Mouse (Mus musculus): ENCODE results near the gene Galnt17. TPM values are rescaled to one million over a fixed set of nuclear protein-coding genes. Genes with fewer than 3 reads are reported as not detected.

Galnt17 gene
- polyA plus RNA-seq, 1 experiment from 2014 or later = 0.08 TPM

DNA sequence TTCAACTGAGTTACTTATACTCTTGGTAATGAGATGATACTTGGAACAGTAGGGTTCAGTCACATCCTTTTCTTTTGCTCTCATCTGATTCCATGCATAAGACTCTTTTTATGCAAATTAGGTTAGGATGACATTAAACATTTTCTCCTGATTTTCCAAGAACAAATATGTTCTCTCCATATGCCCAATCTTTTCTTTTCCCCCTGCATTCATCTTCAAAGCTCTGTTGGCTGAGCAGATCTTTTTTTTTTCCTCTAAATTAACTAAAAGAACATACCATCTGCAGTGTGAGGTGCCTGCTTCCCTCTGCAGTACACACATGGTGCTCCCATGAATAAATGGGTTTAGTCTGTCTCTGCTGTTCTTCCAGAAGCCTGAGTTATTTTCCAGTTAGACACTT lies 173.5 kb downstream of the Galnt17 start:
- H3K9ac ChIP-seq (replicated peaks; ENCODE audit: low read depth) = no peak overlapping the region
- H3K27ac ChIP-seq (ENCODE audit: low read length) = no peak overlapping the region
- no peak overlapping the region for H3K4me2 ChIP-seq (replicated peaks; ENCODE audit: low read depth, low read length)
- TF ChIP-seq CTCF (IDR thresholded peaks at IDR 0.05) (no peak), EP300 (IDR thresholded peaks at IDR 0.05) (no peak)
- no peaks in the 10 kb centered on the region for H3K4me1 ChIP-seq (ENCODE audit: insufficient read depth, low read depth, low read length)
- H3K27me3 ChIP-seq (replicated peaks; ENCODE audit: insufficient read depth, low read length) = no peaks in the 10 kb centered on the region
- no peaks in the 10 kb centered on the region for H3K9me3 ChIP-seq (ENCODE audit: low read length)
- no peaks in the 10 kb centered on the region for H3K36me3 ChIP-seq (ENCODE audit: insufficient read depth, low read length)
- ATAC-seq (no peak), DNase-seq (ENCODE audit: low spot score) (no peak)
- H3K4me3 ChIP-seq (ENCODE audit: low read depth, low read length) = no peak overlapping the region

DNA sequence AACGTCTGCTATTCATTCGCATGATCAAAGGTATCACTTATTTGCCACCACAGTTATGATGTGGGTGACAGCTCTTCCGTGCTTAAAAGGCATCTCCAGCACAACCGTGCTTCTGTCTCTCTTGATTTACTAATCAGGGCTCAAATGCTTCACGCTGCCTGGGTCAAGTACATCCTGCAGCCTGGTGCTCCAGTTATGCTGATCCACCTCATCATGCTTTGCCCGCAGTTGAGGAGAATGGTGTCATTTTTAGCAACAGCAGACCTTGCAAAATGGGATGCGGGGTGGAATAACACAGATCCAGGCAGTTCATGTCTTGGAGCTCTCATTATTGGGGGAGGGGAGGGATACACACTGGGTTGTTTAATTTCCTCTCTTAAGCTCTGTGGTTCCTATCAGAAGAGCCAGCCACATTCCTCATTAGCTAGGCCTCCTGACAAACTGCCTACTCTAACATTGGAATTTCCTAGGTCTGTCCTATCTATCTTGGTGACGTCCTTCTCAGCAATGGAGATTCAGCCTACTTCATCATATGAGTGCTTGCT lies 187.9 kb downstream of the Galnt17 start:
- Histone ChIP-seq H3K9me3 (ENCODE audit: low read length) (no peaks in the 10 kb centered on the region), H3K9ac (replicated peaks; ENCODE audit: low read depth) (no peak overlapping the region), H3K4me1 (ENCODE audit: insufficient read depth, low read depth, low read length) (no peaks in the 10 kb centered on the region), H3K27me3 (replicated peaks; ENCODE audit: insufficient read depth, low read length) (no peaks in the 10 kb centered on the region), H3K36me3 (ENCODE audit: insufficient read depth, low read length) (no peaks in the 10 kb centered on the region), H3K27ac (ENCODE audit: low read length) (no peak overlapping the region), H3K4me3 (ENCODE audit: low read depth, low read length) (no peak overlapping the region), H3K4me2 (replicated peaks; ENCODE audit: low read depth, low read length) (no peak overlapping the region)
- no peak for DNase-seq (ENCODE audit: low spot score)
- TF ChIP-seq EP300 (IDR thresholded peaks at IDR 0.05) = no peak
- TF ChIP-seq CTCF (IDR thresholded peaks at IDR 0.05) = no peak
- 64% methylated on average over 8 of the region's 8 CpGs for WGBS
- no peak for ATAC-seq

DNA sequence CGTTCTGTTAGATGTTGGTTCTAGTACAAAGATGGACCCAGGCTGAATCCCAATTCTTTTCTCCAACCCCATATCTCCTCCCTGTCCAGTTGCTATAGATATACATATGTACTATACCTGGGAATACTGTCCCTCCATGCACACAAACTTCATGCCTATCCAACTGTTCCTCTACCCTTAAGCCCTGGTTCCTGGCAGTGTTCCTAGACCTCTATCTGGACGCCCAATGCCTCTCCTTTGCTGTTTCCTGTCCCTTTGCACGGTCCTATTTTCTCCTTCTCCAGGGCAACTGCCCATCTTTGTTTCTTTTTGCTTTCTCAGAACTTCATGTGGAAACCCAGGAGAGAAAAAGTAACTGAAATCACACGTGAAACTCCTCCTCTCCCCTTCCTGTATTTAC lies 188.4 kb downstream of the Galnt17 start:
- Histone ChIP-seq H3K9ac (replicated peaks; ENCODE audit: low read depth) (no peak overlapping the region), H3K36me3 (ENCODE audit: insufficient read depth, low read length) (no peaks in the 10 kb centered on the region), H3K27me3 (replicated peaks; ENCODE audit: insufficient read depth, low read length) (no peaks in the 10 kb centered on the region), H3K4me3 (ENCODE audit: low read depth, low read length) (no peak overlapping the region), H3K27ac (ENCODE audit: low read length) (no peak overlapping the region), H3K4me2 (replicated peaks; ENCODE audit: low read depth, low read length) (no peak overlapping the region), H3K4me1 (ENCODE audit: insufficient read depth, low read depth, low read length) (no peaks in the 10 kb centered on the region), H3K9me3 (ENCODE audit: low read length) (no peaks in the 10 kb centered on the region)
- no peak for DNase-seq (ENCODE audit: low spot score)
- TF ChIP-seq CTCF (IDR thresholded peaks at IDR 0.05) (no peak), EP300 (IDR thresholded peaks at IDR 0.05) (no peak)
- ATAC-seq = no peak
- 63% methylated on average over 4 of the region's 4 CpGs for WGBS

DNA sequence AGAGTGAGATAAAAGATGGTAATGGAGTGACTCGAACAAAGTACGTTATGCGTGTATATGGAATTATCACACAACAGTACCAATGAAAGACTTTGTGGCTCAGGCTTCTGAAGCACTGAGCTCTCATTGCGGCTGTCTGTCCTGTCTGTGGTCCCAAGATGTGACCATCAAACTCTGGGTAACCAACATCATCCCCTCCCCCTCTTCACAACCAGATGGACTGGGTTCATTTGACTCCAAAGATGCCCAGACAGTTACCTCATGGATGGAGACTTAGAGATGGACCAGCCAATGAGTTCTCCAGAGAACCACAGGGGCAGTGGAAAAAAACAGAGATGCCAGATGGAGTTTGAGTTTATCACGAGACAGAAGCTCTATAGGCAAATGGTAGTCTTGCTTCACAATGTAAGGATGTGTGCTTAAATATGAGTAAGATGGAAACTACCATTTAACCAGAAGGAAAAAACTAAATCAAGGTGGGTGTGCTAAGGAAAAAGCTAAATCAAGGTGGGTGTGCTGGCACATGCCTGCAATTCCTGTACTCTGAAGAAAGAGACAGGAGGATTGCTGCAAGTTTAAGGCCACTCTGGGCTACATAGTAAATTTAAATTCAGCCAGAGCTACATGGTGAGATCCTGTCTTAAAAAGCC lies 190.8 kb downstream of the Galnt17 start:
- H3K27ac ChIP-seq (ENCODE audit: low read length) = no peak overlapping the region
- H3K4me3 ChIP-seq (ENCODE audit: low read depth, low read length) = no peak overlapping the region
- DNase-seq (ENCODE audit: low spot score) (no peak), ATAC-seq (no peak)
- no peaks in the 10 kb centered on the region for H3K9me3 ChIP-seq (ENCODE audit: low read length)
- H3K4me1 ChIP-seq (ENCODE audit: insufficient read depth, low read depth, low read length) = no peaks in the 10 kb centered on the region
- H3K27me3 ChIP-seq (replicated peaks; ENCODE audit: insufficient read depth, low read length) = no peaks in the 10 kb centered on the region
- no peak overlapping the region for H3K9ac ChIP-seq (replicated peaks; ENCODE audit: low read depth)
- H3K4me2 ChIP-seq (replicated peaks; ENCODE audit: low read depth, low read length) = no peak overlapping the region
- TF ChIP-seq EP300 (IDR thresholded peaks at IDR 0.05) (no peak), CTCF (IDR thresholded peaks at IDR 0.05) (no peak)
- H3K36me3 ChIP-seq (ENCODE audit: insufficient read depth, low read length) = no peaks in the 10 kb centered on the region
- WGBS = 84% methylated on average over 5 of the region's 5 CpGs

DNA sequence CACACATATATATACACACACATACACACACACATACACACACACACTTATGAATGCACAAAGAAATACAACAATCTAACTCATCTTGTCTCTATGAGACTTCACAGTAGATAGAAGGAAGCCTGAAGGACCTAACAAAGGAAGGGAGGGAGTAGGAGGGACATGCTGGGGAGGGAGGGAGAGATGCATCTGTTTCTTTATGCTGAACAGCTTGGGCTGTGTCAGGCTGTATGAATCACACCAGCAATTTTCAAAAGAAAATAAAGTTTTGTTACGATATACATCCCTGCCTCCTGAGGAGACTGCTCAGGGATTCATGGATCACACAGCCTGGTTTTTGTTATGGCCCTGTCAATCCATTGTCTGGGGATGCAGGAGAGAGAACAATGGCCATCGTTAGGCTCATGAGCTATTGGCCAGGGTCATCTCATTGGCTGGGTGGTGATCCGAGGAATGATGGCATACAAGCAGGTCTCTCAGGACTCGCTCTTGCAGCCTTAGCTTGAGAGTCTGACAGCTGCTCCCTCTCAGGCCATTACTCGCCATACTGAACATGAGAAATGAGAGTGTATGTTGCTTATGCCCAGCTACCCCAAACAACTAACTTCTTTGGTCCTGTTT lies 194.3 kb downstream of the Galnt17 start:
- no peak overlapping the region for H3K4me3 ChIP-seq (ENCODE audit: low read depth, low read length)
- DNase-seq (ENCODE audit: low spot score) (no peak), ATAC-seq (no peak)
- H3K27ac ChIP-seq (ENCODE audit: low read length) = no peak overlapping the region
- no peak for TF ChIP-seq EP300 (IDR thresholded peaks at IDR 0.05)
- no peak for TF ChIP-seq CTCF (IDR thresholded peaks at IDR 0.05)
- no peak overlapping the region for H3K9ac ChIP-seq (replicated peaks; ENCODE audit: low read depth)
- no peaks in the 10 kb centered on the region for H3K27me3 ChIP-seq (replicated peaks; ENCODE audit: insufficient read depth, low read length)
- H3K4me1 ChIP-seq (ENCODE audit: insufficient read depth, low read depth, low read length) = no peaks in the 10 kb centered on the region
- no peak overlapping the region for H3K4me2 ChIP-seq (replicated peaks; ENCODE audit: low read depth, low read length)
- no peaks in the 10 kb centered on the region for H3K9me3 ChIP-seq (ENCODE audit: low read length)
- 69% methylated on average over 5 of the region's 5 CpGs for WGBS
- H3K36me3 ChIP-seq (ENCODE audit: insufficient read depth, low read length) = no peaks in the 10 kb centered on the region

DNA sequence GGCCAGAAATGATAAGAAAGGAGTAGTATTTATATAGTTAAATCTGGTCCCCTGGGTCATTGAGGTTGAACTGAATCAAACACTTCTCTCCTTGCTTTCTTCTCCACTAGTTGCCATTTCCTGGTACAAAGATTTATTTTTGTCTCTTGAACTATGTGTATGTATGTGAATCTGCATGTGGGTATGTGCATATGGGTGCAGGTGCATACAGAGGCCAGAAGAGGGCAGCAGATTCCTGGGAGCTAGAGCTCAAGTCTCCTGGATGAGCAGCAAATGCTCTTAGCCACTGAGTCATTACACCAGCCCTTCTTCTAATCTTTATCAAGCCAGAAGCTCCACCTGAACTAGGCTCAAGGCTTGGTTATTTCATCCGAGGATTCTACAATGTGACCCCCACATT lies 201.1 kb downstream of the Galnt17 start:
- Histone ChIP-seq H3K36me3 (ENCODE audit: insufficient read depth, low read length) (no peaks in the 10 kb centered on the region), H3K9me3 (ENCODE audit: low read length) (no peaks in the 10 kb centered on the region), H3K4me1 (ENCODE audit: insufficient read depth, low read depth, low read length) (no peaks in the 10 kb centered on the region), H3K27ac (ENCODE audit: low read length) (no peak overlapping the region), H3K27me3 (replicated peaks; ENCODE audit: insufficient read depth, low read length) (no peaks in the 10 kb centered on the region), H3K4me3 (ENCODE audit: low read depth, low read length) (no peak overlapping the region), H3K9ac (replicated peaks; ENCODE audit: low read depth) (no peak overlapping the region), H3K4me2 (replicated peaks; ENCODE audit: low read depth, low read length) (no peak overlapping the region)
- 84% methylated on average over 1 of the region's 1 CpGs for WGBS
- DNase-seq (ENCODE audit: low spot score) (no peak), ATAC-seq (no peak)
- peak; percentile 6; the same call in 1 of the 2 replicates for TF ChIP-seq CTCF (IDR thresholded peaks at IDR 0.05)
- no peak for TF ChIP-seq EP300 (IDR thresholded peaks at IDR 0.05)
